12 mouse cellular contexts compared by ENCODE assay signal in the genomic region with DNA sequence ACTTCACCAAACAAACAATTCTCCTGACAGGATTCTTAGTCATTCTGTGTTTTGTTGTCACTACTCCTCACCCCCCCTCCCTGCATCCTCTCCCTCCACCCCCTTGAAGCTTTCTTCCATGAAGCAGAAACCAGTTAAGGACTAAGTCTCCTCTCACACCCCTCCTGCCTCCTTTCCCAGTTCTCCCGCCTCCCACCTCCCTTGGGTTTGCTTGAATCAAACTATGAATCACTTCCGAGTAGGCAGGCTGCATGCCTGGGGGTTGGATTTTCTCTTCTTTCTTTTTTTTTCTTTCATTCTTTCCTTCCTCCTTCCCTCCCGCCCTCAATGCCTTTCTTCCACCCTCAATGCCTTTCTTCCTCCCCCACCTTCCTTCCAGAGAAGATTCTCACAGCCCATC.
A peak's percentile ranks its signal among the peaks of the same experiment; 100 is the strongest.
DNase-seq lines count a peak whose midpoint lies in the region; ATAC-seq and TF ChIP-seq lines count a peak whose summit lies in the region.
"Had no signal": no experiment of that assay in that cellular context is flagged by ENCODE, and none has a peak within 500 bp of the region (broad histone marks: within the 10 kb centered on the region; RNA-seq: fewer than 3 reads in every experiment).

No protein-coding gene starts in this region.

- H3K4me2 ChIP-seq in neural tube, embryonic 15.5 days, result no peak overlapping the region
- H3K4me2 ChIP-seq: hindbrain, embryonic 14.5 days; liver, embryonic 13.5 days had no signal

- peak in 1 of 2 experiments; percentile 56 for DNase-seq in heart, adult 2 months
- DNase-seq in heart, postnatal 25 days (ENCODE audit: low spot score), result no peak
- peak; percentile 59 for DNase-seq in lung, postnatal 10 days
- no peak for DNase-seq in lung, adult 2 months
- DNase-seq: liver, embryonic 13.5 days had no signal

- H3K36me3 ChIP-seq in heart, adult 2 months (ENCODE audit: control insufficient read depth, insufficient read depth, low read length), result no peaks in the 10 kb centered on the region
- H3K36me3 ChIP-seq in macrophage (ENCODE audit: inconsistent target), result no peaks in the 10 kb centered on the region
- no peaks in the 10 kb centered on the region for H3K36me3 ChIP-seq in neural tube, embryonic 15.5 days
- H3K36me3 ChIP-seq: liver, embryonic 13.5 days had no signal

- ATAC-seq in erythroblast, adult 5-6 weeks (replicated peaks; ENCODE audit: low FRiP score, poor library complexity, severe bottlenecking), result no peak
- ATAC-seq in neural tube, embryonic 15.5 days (ENCODE audit: low FRiP score), result no peak
- ATAC-seq: forebrain, embryonic 16.5 days; midbrain, embryonic 16.5 days had no signal

- no peak for TF ChIP-seq POLR2A in heart, adult 2 months (IDR thresholded peaks at IDR 0.05; ENCODE audit: insufficient read depth, low read depth, low read length)
- TF ChIP-seq POLR2A in lung, adult 2 months (IDR thresholded peaks at IDR 0.05; ENCODE audit: borderline replicate concordance, extremely low read depth, low read depth, low read length), result no peak
- no peak for TF ChIP-seq POLR2A in bone marrow macrophage, adult 2 months (IDR thresholded peaks at IDR 0.05; ENCODE audit: borderline replicate concordance, low read depth, low read length)

- H3K9me3 ChIP-seq in neural tube, embryonic 15.5 days (replicated peaks), result no peaks in the 10 kb centered on the region
- H3K9me3 ChIP-seq: liver, embryonic 13.5 days had no signal

- 42% methylated on average over 3 of the region's 3 CpGs for whole genome bisulfite sequencing in heart, adult 2 months
- WGBS in lung, adult 2 months, result 51% methylated on average over 3 of the region's 3 CpGs
- WGBS in macrophage (ENCODE audit: missing documents), result 64% methylated on average over 3 of the region's 3 CpGs
- WGBS in neural tube, embryonic 15.5 days, result 61% methylated on average over 3 of the region's 3 CpGs

- TF ChIP-seq EP300 in heart, adult 2 months (IDR thresholded peaks at IDR 0.05; ENCODE audit: insufficient read depth, low read depth, low read length), result no peak

- no peak overlapping the region for H3K9ac ChIP-seq in heart, adult 2 months (ENCODE audit: low read depth, low read length)
- H3K9ac ChIP-seq in neural tube, embryonic 15.5 days (replicated peaks), result no peak overlapping the region
- H3K9ac ChIP-seq: hindbrain, embryonic 14.5 days; liver, embryonic 13.5 days had no signal

- TF ChIP-seq CTCF in heart, adult 2 months (IDR thresholded peaks at IDR 0.05), result no peak
- TF ChIP-seq CTCF in lung, adult 2 months (IDR thresholded peaks at IDR 0.05; ENCODE audit: insufficient read depth, low read length), result no peak
- TF ChIP-seq CTCF in bone marrow macrophage, adult 2 months (IDR thresholded peaks at IDR 0.05; ENCODE audit: low read depth, low read length), result no peak

- intact Hi-C loops in heart, adult 2 months (cut with DNase I), result no loop called here
- intact Hi-C loops in heart, postnatal 25 days (cut with DNase I), result no loop called here

- H3K27me3 ChIP-seq in heart, adult 2 months (ENCODE audit: control insufficient read depth, insufficient read depth, low read length), result no peaks in the 10 kb centered on the region
- no peaks in the 10 kb centered on the region for H3K27me3 ChIP-seq in neural tube, embryonic 15.5 days (replicated peaks)
- H3K27me3 ChIP-seq: liver, embryonic 13.5 days had no signal

- H3K4me3 ChIP-seq in heart, adult 2 months, result no peak overlapping the region
- no peak overlapping the region for H3K4me3 ChIP-seq in lung, adult 2 months (replicated peaks; ENCODE audit: extremely low read depth, low read depth, low read length)
- H3K4me3 ChIP-seq in bone marrow macrophage, adult 2 months (ENCODE audit: insufficient read depth, low read length), result no peak overlapping the region
- no peak overlapping the region for H3K4me3 ChIP-seq in macrophage (ENCODE audit: inconsistent target)
- H3K4me3 ChIP-seq in neural tube, embryonic 15.5 days (replicated peaks), result no peak overlapping the region
- H3K4me3 ChIP-seq: liver, embryonic 13.5 days had no signal

- H3K79me2 ChIP-seq in heart, adult 2 months (replicated peaks; ENCODE audit: control insufficient read depth, insufficient read depth, low read length), result no peaks in the 10 kb centered on the region
- no peaks in the 10 kb centered on the region for H3K79me2 ChIP-seq in macrophage (ENCODE audit: inconsistent target)

- peak overlapping the region; percentile 15; the same call in 1 of the 2 replicates for H3K27ac ChIP-seq in heart, adult 2 months
- H3K27ac ChIP-seq in bone marrow macrophage, adult 2 months (ENCODE audit: insufficient read depth, low read depth, low read length), result peak overlapping the region; percentile 42
- peak overlapping the region; percentile 61 for H3K27ac ChIP-seq in macrophage
- H3K27ac ChIP-seq in neural tube, embryonic 15.5 days (replicated peaks), result no peak overlapping the region
- H3K27ac ChIP-seq: hindbrain, embryonic 14.5 days had no signal

- peaks cover 13% of the 10 kb centered on the region for H3K4me1 ChIP-seq in heart, adult 2 months (ENCODE audit: control insufficient read depth, insufficient read depth, low read length)
- H3K4me1 ChIP-seq in lung, adult 2 months (ENCODE audit: control insufficient read depth, insufficient read depth, low read length), result no peaks in the 10 kb centered on the region; the same call in 1 of the 2 replicates
- peaks cover 41% of the 10 kb centered on the region for H3K4me1 ChIP-seq in bone marrow macrophage, adult 2 months (ENCODE audit: control insufficient read depth, insufficient read depth, low read length)
- H3K4me1 ChIP-seq in neural tube, embryonic 15.5 days, result 0 out of 2 replicates have a peak, but pooled peaks cover under 1% of the 10 kb centered on the region
